Mouse (Mus musculus): ENCODE measurements around the gene Slc39a5. TPM values are rescaled to one million over a fixed set of nuclear protein-coding genes. Genes with fewer than 3 reads are reported as not detected.

The Slc39a5 gene
- total RNA-seq, 2 experiments from 2014 or later, result not detected

DNA sequence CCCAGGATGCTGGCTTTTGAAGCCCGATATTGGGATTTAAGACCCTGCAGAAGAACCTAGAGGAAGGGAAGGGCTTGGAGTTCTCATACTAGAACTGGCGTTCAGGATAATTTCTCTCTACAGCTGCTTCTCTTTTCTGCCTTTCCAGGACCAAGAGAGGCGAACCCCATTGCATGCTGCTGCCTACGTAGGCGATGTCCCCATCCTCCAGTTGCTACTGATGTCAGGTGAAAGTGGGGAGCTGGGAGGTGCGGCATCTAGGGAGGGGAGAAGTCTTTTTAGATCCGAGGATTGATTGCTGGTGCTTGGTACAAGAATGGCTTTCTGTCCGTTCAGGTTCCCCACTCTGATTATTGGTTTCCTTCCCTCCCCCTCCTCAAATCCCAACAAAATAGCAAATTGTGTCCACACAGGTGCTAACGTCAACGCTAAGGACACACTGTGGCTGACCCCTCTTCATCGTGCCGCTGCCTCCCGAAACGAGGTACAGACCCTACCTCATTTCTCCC is 23.0 kb downstream of the Slc39a5 start:
- no peak for DNase-seq
- intact Hi-C loops (cut with DNase I; ENCODE audit: low total_unique reads), result no loop called here

DNA sequence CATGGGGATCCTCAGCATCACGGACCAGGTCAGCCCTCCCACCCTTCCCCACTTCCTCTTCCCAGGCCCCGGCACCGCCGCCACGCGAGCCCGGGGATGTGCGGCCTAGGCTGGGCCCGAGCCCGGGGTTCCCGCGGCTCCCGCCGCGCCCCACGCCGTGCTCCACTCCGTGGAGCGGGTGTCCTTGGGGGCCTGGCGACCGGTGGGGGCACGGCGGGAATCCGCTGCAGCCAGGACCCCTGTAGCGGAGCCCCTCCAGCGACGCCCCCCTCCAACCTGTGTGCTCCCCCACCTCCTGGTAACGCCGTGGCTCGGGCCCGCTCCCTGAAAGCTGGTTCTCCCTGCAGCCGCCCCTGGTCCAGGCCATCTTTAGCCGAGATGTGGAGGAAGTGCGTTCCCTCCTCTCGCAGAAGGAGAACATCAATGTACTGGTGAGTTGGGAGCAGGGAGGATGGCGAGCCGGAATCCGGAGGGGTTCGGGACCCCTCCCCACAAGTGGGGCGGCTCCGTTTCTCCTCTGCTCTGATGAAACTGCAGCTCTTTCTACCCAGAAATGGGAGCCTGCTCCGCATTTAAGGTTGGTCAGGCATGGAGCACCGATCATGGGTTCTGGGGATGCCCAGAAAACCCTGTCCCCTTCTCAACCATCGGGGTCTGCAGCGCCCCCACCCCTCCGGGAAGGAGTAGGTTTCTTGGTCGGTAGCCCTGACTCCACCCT is 23.6 kb downstream of the Slc39a5 start:
- intact Hi-C loops (cut with DNase I; ENCODE audit: low total_unique reads), result no loop called here

DNA sequence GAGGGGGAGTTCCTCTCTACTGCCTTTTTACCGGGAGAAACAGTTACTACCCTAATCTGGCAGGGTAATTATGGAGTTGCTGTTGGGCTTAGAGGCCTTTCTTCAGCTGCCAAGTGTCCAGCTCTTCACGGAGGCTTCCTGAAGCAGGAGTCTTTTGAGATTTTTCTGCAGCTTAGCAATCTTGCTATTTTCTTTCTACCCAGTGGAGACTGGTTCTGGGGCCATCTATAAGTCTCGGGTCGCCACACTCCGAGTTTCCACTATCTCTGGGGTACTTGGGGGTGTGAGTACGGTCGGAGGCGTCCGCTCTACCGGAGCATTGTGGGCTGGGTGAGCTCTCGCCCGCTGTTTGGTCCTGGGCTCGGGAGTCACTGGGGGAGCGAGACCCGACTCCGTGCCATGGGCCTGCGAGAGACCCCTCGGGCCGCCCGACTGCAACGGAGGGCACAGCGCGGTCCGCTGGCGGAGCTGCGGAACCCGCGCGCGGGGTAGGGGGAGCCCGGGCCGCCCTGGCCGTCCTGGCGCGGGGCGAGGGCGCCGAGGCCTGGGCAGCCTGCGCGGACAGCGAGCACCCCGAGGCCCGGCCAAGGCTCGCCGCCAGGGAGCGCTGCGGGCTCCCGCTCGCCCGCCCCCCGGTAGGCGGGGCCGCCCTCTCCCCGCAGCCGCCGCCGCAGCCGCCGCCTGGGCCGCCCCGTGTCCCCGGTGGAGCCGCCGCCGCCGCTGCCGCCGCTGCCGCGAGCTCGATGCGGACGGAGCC is 24.4 kb downstream of the Slc39a5 start, which contains the start of gene Ankrd52:
Gene Ankrd52, plus strand, starts transcription at position 661 of the 757 bp plus-strand sequence.
- peak; percentile 91 for DNase-seq
- intact Hi-C loops (cut with DNase I; ENCODE audit: low total_unique reads), result no loop called here

More for the DNA sequence above, 23.6 kb downstream of the Slc39a5 start:
- DNase-seq, result peak; percentile 53

DNA sequence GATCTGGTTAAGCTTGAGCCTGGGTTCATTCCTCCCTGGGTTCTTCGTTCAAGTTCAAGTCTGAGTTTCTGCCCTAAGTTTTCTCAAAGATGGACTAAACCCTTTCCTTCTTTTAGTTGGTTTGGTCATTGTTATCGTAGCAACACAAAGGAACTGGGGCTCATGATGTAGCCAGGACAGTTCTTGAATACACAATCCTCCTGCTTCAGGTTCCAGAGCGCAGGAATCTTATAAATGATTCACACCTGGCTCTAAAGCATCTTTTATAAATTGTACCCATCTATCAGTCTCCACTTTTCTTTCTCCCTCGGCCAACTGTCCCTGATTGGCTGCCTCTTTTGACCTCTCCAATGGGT is 25.0 kb downstream of the Slc39a5 start:
- no peak for DNase-seq
- intact Hi-C loops (cut with DNase I; ENCODE audit: low total_unique reads), result no loop called here

DNA sequence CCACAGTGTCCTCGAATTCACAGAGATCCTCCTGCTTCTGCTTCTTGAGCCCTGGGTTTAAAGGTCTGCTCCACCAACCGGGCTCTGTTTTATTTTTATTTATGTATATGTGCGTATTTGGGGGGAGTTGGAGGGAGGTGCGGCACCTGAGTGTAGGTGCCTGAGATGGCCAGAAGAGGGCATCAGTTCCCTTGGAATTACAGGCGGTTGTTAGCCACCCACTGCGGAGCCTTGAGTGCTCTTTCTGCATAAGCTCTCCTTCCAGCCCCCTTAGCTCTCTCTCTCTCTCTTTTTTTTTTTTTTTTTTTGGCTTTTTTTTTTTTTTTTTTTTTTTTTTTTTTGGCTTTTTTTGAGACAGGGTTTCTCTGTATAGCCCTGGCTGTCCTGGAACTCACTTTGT is 26.6 kb downstream of the Slc39a5 start:
- intact Hi-C loops (cut with DNase I; ENCODE audit: low total_unique reads), result no loop called here
- no peak for DNase-seq

DNA sequence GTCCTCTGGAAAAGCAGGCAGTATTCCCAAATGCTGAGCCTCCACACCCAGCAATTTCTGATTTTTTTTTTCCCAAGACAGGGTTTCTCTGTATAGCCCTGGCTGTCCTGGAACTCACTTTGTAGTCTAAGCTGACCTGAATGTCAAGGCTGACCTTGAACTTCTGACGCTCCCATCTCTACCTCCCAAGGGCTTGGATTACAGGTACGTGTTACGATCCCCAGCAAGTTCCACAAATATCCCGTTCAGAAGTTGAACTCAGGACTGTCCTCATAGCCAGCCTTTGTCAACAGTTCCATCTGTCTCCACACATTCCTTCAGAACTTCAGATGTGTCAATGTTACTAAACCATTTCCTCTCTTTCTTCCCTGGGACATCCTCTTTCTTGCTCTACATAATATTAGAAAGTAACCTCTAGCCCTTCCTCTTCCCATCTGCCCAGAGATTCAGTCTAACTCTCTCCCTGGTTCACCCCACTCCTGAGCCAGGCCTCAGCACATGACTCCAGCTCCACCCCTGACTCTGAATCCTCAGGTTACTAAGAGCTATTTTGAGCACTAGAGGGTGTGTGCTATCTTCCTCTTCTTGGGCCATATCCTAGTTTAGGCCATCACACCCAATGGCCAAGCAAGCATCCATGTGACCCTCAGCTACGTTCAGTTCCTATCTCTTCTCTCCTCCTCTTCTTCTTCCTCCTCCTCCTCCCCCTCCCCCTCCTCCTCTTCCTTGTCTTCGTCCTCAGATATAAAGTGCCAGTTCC is 27.9 kb downstream of the Slc39a5 start:
- intact Hi-C loops (cut with DNase I; ENCODE audit: low total_unique reads), result no loop called here
- DNase-seq, result peak; percentile 52

DNA sequence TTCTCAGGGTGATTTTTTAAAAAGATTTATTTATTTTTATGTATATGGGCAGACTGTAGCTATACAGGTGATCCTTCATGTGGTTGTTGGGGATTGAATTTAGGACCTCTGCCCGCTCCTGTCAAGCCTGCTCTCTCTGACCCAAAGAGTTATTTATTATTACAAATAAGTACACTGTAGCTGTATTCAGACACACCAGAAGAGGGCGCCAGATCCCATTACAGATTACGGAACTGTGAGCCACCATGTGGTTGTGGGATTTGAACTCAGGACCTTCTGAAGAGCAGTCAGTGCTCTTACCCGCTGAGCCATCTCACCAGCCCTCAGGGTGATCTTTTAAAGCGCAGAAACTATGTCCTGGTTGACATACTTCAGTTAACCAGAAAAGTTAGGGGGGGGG is 28.9 kb downstream of the Slc39a5 start:
- intact Hi-C loops (cut with DNase I; ENCODE audit: low total_unique reads), result no loop called here

DNA sequence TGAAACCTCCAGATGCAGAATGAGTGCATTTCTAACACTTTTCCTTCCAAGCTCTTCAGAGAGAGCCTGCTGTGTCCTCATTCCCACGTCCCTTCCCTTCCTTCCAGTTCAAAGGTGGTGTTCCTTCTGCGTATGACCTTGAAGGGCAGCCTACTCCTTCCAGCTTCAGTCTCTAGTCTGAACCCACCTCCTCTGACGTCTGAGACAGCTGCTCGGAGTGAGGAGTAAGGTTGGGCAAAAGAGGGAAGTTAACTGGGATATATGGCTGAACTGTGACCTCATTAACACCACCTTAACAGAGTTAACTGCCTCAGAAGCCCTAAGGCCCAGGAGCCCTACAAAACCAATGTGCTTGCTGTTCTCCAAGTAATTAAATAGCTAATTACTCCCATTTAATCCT is 30.4 kb downstream of the Slc39a5 start:
- intact Hi-C loops (cut with DNase I; ENCODE audit: low total_unique reads), result no loop called here
- DNase-seq, result no peak

More for the DNA sequence above, 28.9 kb downstream of the Slc39a5 start:
- DNase-seq, result no peak

DNA sequence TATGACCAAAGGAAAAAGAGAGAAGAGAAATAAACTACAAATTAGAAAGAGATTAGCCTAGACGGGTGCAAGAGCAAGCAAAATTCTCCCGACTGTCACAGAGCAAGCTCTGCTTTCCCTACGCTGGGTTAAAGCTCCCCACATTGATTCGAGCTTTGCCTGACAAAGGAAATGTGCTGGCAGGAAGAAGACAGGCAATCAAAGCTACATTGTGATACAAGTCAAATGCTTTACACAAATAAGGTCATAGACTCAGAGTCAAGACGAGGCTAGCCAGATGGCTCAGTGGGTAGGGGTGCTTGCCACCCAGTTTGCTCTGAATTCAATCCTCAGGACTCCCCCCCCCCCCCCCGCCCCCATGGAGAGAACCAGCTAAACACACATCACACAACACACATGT is 31.0 kb downstream of the Slc39a5 start:
- DNase-seq, result no peak
- intact Hi-C loops (cut with DNase I; ENCODE audit: low total_unique reads), result no loop called here

DNA sequence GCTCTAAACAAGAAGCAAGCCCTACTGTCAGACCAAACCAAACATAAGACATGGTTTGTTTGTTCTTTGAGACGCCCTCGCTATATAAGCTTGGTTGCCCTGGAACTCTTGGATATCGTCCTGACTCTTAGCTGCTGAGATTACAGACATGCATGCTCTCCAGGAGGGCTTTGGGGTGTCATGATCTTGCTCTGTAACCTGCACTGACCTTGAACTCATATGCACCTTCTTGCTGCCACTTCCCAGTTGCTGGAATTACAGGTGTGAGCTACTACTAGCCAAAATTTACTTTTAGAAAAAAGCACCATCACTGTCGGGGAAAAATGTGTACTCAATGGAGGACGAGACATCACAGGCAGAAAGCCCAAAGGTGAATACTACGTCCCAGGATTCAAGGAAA is 31.4 kb downstream of the Slc39a5 start:
- no peak for DNase-seq
- intact Hi-C loops (cut with DNase I; ENCODE audit: low total_unique reads), result loop anchor here (5.0 kb wide), 1 partner anchor 88 kb away; the partner anchor contains the start of gene Smarcc2

DNA sequence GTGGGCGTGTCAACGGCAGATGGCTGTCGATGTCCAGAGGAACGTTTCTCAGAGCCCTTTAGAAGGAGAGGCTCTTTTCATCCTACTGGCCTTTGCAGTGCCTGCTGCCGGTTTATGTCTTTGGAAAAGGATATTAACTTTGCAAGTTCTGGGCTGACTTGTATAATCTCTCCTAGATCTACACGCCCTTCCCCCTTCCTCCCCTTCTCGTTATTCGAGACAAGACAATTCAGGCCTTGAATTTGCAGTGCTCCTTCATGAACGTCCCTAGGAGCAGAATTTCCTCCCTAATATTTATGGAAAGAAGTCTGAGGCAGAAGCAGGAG is 31.8 kb downstream of the Slc39a5 start:
- intact Hi-C loops (cut with DNase I; ENCODE audit: low total_unique reads), result loop anchor here (5.0 kb wide), 1 partner anchor 88 kb away; the partner anchor contains the start of gene Smarcc2
- DNase-seq, result no peak

DNA sequence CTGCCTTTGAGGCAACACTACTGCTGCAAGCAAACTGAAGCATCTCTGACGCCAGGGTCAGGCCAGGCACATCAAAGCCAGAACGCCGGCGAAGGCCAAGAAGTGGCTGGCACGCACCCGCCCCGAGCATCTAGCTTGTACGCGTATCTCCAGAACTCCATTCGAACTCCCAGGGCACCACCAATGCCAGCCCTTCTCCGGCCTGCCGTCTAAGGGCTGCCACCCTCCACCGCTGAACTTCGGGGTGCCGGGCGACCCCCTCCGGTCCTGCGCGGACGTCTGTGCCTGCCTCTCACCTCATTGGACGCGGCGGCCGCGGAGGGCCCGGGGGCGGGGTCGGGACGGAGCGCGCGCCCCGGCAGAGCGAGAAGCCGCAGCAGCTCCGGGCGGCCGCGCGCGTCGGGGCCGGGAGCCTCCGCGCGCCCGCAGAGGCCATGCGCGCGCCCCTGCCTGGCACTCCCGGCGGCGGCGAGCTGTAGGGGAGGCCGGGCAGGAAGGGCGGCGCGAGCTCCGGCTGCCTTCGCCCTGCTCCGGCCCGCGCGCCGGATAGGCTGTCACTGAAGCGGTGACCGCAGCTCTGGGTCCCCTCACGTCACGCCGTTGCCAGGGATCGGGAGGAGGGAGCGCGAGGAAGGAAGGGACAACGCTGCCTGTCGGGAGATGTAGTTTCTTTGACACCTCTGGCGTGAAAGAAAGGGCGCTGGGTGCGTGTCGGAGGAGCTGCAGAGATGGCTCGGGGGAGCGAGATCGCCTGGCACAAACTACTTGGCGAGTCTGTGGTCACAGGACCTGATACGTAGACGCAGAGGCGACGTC is 32.4 kb downstream of the Slc39a5 start, which contains the start of gene Coq10a:
Gene Coq10a, minus strand, starts transcription at position 596 of the 816 bp plus-strand sequence.
- peak; percentile 93 for DNase-seq
- intact Hi-C loops (cut with DNase I; ENCODE audit: low total_unique reads), result loop anchor here (5.0 kb wide), 1 partner anchor 89 kb away; the partner anchor contains the start of gene Smarcc2

DNA sequence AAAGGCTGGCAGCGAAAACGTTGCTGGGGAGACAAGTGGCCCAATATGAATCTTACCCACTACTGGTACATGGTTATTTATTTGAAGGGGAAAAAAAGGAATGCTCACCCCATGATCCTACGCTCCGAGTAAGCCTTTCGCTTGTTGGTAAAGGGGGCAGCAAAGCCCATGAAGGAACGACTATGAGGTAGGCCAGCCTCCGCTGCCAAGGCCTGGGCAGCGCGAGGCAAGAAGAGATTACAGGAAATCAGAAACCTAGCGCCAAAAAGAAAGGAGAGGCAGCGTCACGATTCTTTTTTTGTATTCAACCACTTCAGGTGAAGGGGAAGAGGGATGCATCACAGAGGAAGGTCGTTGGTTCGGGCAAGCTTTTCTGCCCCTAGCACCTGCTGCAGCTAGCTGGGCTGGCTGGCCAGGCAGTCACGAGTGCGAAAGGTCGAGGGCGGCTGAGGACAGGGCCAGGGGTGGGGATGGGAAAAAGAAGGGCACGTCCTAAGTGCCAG is 33.1 kb downstream of the Slc39a5 start:
- intact Hi-C loops (cut with DNase I; ENCODE audit: low total_unique reads), result loop anchor here (5.0 kb wide), 1 partner anchor 89 kb away; the partner anchor contains the start of gene Smarcc2
- DNase-seq, result no peak

DNA sequence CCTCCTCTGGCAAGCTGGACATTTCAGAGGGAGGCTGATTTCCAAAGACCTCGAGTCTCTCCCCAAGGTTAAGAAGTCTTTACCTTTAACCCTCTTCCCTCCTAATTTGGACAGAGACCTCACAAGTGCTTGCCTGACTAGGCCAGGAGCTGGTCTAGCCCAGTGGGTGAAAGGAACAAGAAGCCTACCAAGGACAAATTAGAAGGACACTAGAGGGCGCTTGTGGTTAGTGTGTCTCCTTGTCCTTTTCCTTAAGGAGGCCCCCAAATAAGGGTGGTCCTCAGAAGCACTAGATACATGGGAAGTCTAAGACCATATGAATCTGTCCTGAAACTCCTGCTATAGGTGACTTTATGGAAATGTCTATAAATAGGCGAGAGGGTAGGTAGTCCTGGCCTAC is 38.5 kb downstream of the Slc39a5 start:
- intact Hi-C loops (cut with DNase I; ENCODE audit: low total_unique reads), result no loop called here
- DNase-seq, result no peak

DNA sequence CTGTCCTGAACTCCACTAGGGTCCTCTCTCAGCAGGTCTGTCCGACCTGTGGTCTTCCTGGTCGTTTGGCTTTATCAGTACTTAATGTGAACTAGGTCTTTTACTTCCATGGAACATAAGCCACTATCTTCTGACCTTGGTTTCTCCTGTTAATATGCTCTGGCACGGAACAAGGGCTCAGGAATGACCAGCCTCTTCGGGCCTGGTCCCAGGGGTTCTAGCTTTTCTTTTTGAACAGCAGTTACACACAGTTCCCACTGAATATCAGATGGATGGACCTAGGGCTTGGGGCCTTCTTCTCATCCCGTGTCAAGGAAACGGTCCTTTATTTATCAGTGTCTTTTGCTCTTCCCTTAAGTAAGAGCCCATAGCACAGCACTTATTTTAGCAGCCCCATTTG is 39.2 kb downstream of the Slc39a5 start:
- no peak for DNase-seq
- intact Hi-C loops (cut with DNase I; ENCODE audit: low total_unique reads), result no loop called here

DNA sequence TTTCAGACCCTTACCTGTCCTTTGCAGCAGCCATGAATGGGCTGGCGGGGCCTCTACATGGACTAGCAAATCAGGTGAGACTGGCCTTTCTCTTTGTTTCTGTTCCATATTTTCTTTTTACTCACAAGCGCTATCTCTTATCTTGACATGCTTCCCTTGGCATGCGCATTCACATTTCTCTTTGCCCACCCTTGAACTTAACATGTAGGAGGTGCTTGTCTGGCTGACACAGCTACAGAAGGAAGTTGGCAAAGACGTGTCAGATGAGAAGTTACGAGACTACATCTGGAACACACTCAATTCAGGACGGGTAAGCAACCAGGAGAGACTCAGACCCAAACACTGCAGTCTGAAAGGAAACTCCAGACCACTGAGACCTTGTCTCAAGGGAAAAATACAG is 41.8 kb downstream of the Slc39a5 start:
- DNase-seq, result no peak
- intact Hi-C loops (cut with DNase I; ENCODE audit: low total_unique reads), result no loop called here

DNA sequence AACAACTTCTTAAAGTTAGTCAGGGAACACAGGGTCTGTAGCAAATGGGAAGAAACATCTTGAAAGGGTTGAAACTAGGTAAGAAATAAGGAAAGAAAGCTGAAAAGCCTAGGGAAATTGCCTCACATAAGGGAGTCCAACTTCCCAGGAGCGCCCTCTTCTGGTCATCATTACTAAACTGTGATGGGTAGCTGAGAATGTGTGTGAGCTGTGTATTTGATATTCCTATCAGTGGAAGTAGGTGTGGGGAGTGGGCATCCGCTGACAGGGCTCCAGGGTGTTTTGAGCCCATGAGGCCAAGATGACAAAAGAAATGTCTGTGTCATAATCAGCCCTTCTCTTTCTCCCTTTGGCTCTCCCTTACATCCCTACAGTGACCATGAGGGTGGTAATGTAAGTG is 42.2 kb downstream of the Slc39a5 start:
- DNase-seq, result peak; percentile 49
- intact Hi-C loops (cut with DNase I; ENCODE audit: low total_unique reads), result no loop called here

DNA sequence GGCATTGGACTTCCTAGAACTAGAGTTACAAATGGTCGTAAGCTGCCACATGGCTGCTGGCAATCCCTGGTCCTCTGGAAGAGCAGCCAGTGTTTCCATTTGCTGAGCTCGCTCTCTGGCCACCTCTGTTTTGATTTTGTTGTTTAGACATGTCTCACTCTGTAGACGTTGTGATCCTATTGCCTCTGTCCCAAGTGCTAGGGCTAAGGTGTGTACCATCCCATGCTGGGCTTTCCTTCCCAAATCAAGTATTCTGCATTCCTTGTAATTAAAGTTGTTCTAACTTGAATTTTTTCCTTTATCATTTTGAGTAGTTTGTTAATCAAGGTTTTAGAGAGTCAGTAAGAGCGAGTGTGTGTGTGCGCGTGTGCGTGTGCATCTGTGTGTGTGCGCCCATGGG is 53.5 kb downstream of the Slc39a5 start:
- DNase-seq, result no peak
- intact Hi-C loops (cut with DNase I; ENCODE audit: low total_unique reads), result no loop called here
